Mouse (Mus musculus) MEL (cell line): ENCODE results near the gene Maml1.

Experiments used
- CTCF ChIP-seq, 3 experiments: IDR thresholded peaks in 2 of 3; conservative IDR thresholded peaks in 1 of 3; 2 replicates each; pipeline ENCODE4 v1.5.1; 2011 to 2012; ENCODE audit warnings: low read length in 3 of 3, low read depth in 2 of 3, mild to moderate bottlenecking in 2 of 3, improper control_type of control experiment in 1 of 3, inconsistent platforms in 1 of 3, mixed read lengths in 1 of 3, moderate library complexity in 1 of 3; ENCODE audit not compliant: control insufficient read depth in 1 of 3, insufficient read depth in 1 of 3, poor library complexity in 1 of 3, severe bottlenecking in 1 of 3
- E2F4 ChIP-seq: IDR thresholded peaks from 2 replicates; pipeline ENCODE4 v1.6.1; 2011; ENCODE audit warnings: low read depth, low read length, improper control_type of control experiment, borderline replicate concordance
- GATA1 ChIP-seq: IDR thresholded peaks from 2 replicates; pipeline ENCODE4 v1.6.1; 2011; ENCODE audit warnings: low read depth, low read length, improper control_type of control experiment
- MAX ChIP-seq: IDR thresholded peaks from 2 replicates; pipeline ENCODE4 v1.6.1; 2011; ENCODE audit warnings: low read length, improper control_type of control experiment
- MAZ ChIP-seq: IDR thresholded peaks from 2 replicates; pipeline ENCODE4 v1.6.1; 2012; ENCODE audit warnings: low read depth, mild to moderate bottlenecking, inconsistent platforms, low read length, improper control_type of control experiment
- MXI1 ChIP-seq: IDR thresholded peaks from 2 replicates; pipeline ENCODE4 v1.6.1; 2011; ENCODE audit warnings: mild to moderate bottlenecking, low read depth, low read length, improper control_type of control experiment
- POLR2A ChIP-seq, 2 experiments: IDR thresholded peaks; 2 replicates each; pipeline ENCODE4 v1.6.1; 2011 to 2012; ENCODE audit warnings: low read length in 2 of 2, mild to moderate bottlenecking in 2 of 2, control low read depth in 1 of 2, improper control_type of control experiment in 1 of 2, low read depth in 1 of 2, moderate library complexity in 1 of 2; ENCODE audit not compliant: control insufficient read depth in 1 of 2, insufficient read depth in 1 of 2, poor library complexity in 1 of 2
- POLR2AphosphoS5 ChIP-seq: IDR thresholded peaks from 2 replicates; pipeline ENCODE4 v1.6.1; 2012; ENCODE audit warnings: low read depth, borderline replicate concordance, mild to moderate bottlenecking, inconsistent platforms, low read length, moderate library complexity, mixed read lengths
- TCF12 ChIP-seq: IDR thresholded peaks from 2 replicates; pipeline ENCODE4 v1.6.1; 2014; ENCODE audit warnings: low read depth, mild to moderate bottlenecking, inconsistent platforms, low read length, improper control_type of control experiment, moderate library complexity
- UBTF ChIP-seq: IDR thresholded peaks from 2 replicates; pipeline ENCODE4 v1.6.1; 2012; ENCODE audit warnings: low read depth, mild to moderate bottlenecking, inconsistent platforms, low read length, improper control_type of control experiment, moderate library complexity, borderline replicate concordance; ENCODE audit not compliant: insufficient read depth
- USF1 ChIP-seq: IDR thresholded peaks from 2 replicates; pipeline ENCODE4 v1.6.1; 2014; ENCODE audit warnings: low read depth, mild to moderate bottlenecking, inconsistent platforms, low read length, improper control_type of control experiment, moderate library complexity
- USF2 ChIP-seq, 2 experiments: IDR thresholded peaks; 2 replicates each; pipeline ENCODE4 v1.6.1; 2011 to 2012; ENCODE audit warnings: improper control_type of control experiment in 2 of 2, low read length in 2 of 2, borderline replicate concordance in 1 of 2, inconsistent platforms in 1 of 2, low read depth in 1 of 2, mild to moderate bottlenecking in 1 of 2; ENCODE audit not compliant: insufficient read depth in 1 of 2
- ZC3H11A ChIP-seq: IDR thresholded peaks from 2 replicates; pipeline ENCODE4 v1.6.1; 2012; ENCODE audit warnings: low read depth, mild to moderate bottlenecking, inconsistent platforms, low read length, improper control_type of control experiment
- ZNF384 ChIP-seq: IDR thresholded peaks from 2 replicates; pipeline ENCODE4 v1.6.1; 2012; ENCODE audit warnings: low read depth, mild to moderate bottlenecking, inconsistent platforms, low read length, improper control_type of control experiment

- no peak for TF ChIP-seq USF2 (IDR thresholded peaks at IDR 0.05; ENCODE audit: borderline replicate concordance in 1 of 2, insufficient read depth in 1 of 2, low read depth in 1 of 2, low read length in 2 of 2)
- TF ChIP-seq UBTF = no peak
- TF ChIP-seq TCF12 = no peak
- no peak for TF ChIP-seq MAX
- TF ChIP-seq ZNF384 = no peak
- no peak for TF ChIP-seq POLR2A (IDR thresholded peaks at IDR 0.05; ENCODE audit: control insufficient read depth in 1 of 2, insufficient read depth in 1 of 2, low read depth in 1 of 2, low read length in 2 of 2, poor library complexity in 1 of 2)
- no peak for TF ChIP-seq CTCF (IDR thresholded peaks at IDR 0.05 in 2 of 3, conservative IDR thresholded peaks at IDR 0.05 in 1 of 3; ENCODE audit: control insufficient read depth in 1 of 3, insufficient read depth in 1 of 3, low read depth in 2 of 3, low read length in 3 of 3, poor library complexity in 1 of 3, severe bottlenecking in 1 of 3)
- TF ChIP-seq MXI1 = no peak
- TF ChIP-seq GATA1 = no peak
- no peak for TF ChIP-seq POLR2AphosphoS5
- TF ChIP-seq E2F4 = no peak
- TF ChIP-seq ZC3H11A = no peak
- no peak for TF ChIP-seq USF1
- TF ChIP-seq MAZ = no peak
These were observed 25.1 kb downstream of the Maml1 start for GRCm38 (mm10) chr11:50266997-50267396.
